Mouse (Mus musculus) megakaryocyte, embryonic 14.5 days (primary cell): ENCODE results near the gene Hs3st5.

Source experiments
- FLI1 ChIP-seq: IDR thresholded peaks from 2 replicates; pipeline ENCODE4 v1.6.1; 2012; ENCODE audit warnings: low read length, inconsistent platforms, mixed read lengths
- GATA1 ChIP-seq: IDR thresholded peaks from 3 replicates; pipeline ENCODE4 v1.6.1; 2012; ENCODE audit warnings: mixed read lengths, low read length, inconsistent platforms, borderline replicate concordance

- no peak for TF ChIP-seq GATA1
- no peak for TF ChIP-seq FLI1
Measured at GRCm38 (mm10) chr10:36556128-36556527, 49.5 kb downstream of the Hs3st5 start.
